Mouse (Mus musculus) neural tube, embryonic 11.5 days (tissue): Measurements from ENCODE around the gene Fzd7. TPM values are rescaled to one million over a fixed set of nuclear protein-coding genes. Genes with fewer than 3 reads are reported as not detected.

Experiments used
- ATAC-seq: fragments of 200-750 bp; cut with Nextera tagmentation; 2 replicates; pipeline ENCODE4 v1.8.0; 2017; ENCODE audit warnings: moderate number of reproducible peaks, mild to moderate bottlenecking, moderate TSS enrichment, moderate library complexity; ENCODE audit not compliant: insufficient read depth, low FRiP score, low TSS enrichment
- DNase-seq: peaks from one replicate; pipeline ENCODE4 v3.0.0-alpha.2; 2015; ENCODE audit warnings: low spot score
- H3K27ac ChIP-seq: fragments of 300-500 bp; sonication (generic); 2 replicates; pipeline ENCODE4 v1.5.1; 2014; ENCODE audit warnings: low read depth, mild to moderate bottlenecking, low read length
- H3K27me3 ChIP-seq: fragments of 300-500 bp; sonication (generic); 2 replicates; pipeline ENCODE4 v1.6.1; 2014; ENCODE audit warnings: mild to moderate bottlenecking, low read length, mixed read lengths; ENCODE audit not compliant: control insufficient read depth, insufficient read depth
- H3K36me3 ChIP-seq: fragments of 300-500 bp; sonication (generic); 2 replicates; pipeline ENCODE4 v1.6.1; 2014; ENCODE audit warnings: mild to moderate bottlenecking, low read length, moderate library complexity, mixed read lengths; ENCODE audit not compliant: control insufficient read depth, insufficient read depth
- H3K4me1 ChIP-seq: fragments of 300-500 bp; sonication (generic); 2 replicates; pipeline ENCODE4 v1.6.1; 2014; ENCODE audit warnings: low read length, mixed read lengths; ENCODE audit not compliant: control insufficient read depth, insufficient read depth
- H3K4me2 ChIP-seq: fragments of 300-500 bp; sonication (generic); 2 replicates; pipeline ENCODE4 v1.6.1; 2014; ENCODE audit warnings: low read depth, mild to moderate bottlenecking, moderate library complexity
- H3K4me3 ChIP-seq: fragments of 300-500 bp; sonication (generic); 2 replicates; pipeline ENCODE4 v1.5.1; 2014; ENCODE audit warnings: low read depth, low read length
- H3K9ac ChIP-seq: fragments of 300-500 bp; sonication (generic); 2 replicates; pipeline ENCODE4 v1.6.1; 2014; ENCODE audit warnings: mild to moderate bottlenecking, low read length
- H3K9me3 ChIP-seq: fragments of 300-500 bp; sonication (generic); 2 replicates; pipeline ENCODE4 v1.6.1; 2016; ENCODE audit warnings: low read length; ENCODE audit not compliant: control insufficient read depth
- WGBS: fragments of 180-500 bp; shearing (Covaris S2); extraction: QIAGEN DNeasy Blood & Tissue Kit; methylation state at CpG from one replicate; pipeline ENCODE4 v1.1.7; 2014; 5-methylcytosine and 5-hydroxymethylcytosine counted together
- polyA plus RNA-seq: library from polyadenylated mRNA; unstranded; fragments of >200 nt; fragmentation: Nextera tagmentation; extraction: Ambion mirVana; gene quantifications from 2 replicates; pipeline ENCODE4 v1.2.1, GENCODE M21; 2014

Gene Fzd7
- polyA plus RNA-seq, 1 experiment from 2014 or later, result 16.9 TPM

- Histone ChIP-seq H3K27ac (no peak overlapping the region), H3K4me3 (no peak overlapping the region), H3K36me3 (no peaks in the 10 kb centered on the region), H3K9me3 (no peaks in the 10 kb centered on the region), H3K9ac (no peak overlapping the region), H3K4me1 (peaks cover 30% of the 10 kb centered on the region), H3K27me3 (no peaks in the 10 kb centered on the region), H3K4me2 (no peak overlapping the region)
- no peak for ATAC-seq
- WGBS, result 56% methylated on average over 5 of the region's 5 CpGs
- DNase-seq, result no peak
Observed at GRCm38 (mm10) chr1:59523378-59523958, 41.2 kb downstream of the Fzd7 start.

- ATAC-seq (0 out of 2 replicates have a peak, but pooled peaks have one; percentile 35), DNase-seq (peak; percentile 35)
- Histone ChIP-seq H3K27me3 (no peaks in the 10 kb centered on the region), H3K4me3 (no peak overlapping the region), H3K36me3 (no peaks in the 10 kb centered on the region), H3K9ac (no peak overlapping the region), H3K4me2 (no peak overlapping the region), H3K9me3 (no peaks in the 10 kb centered on the region), H3K4me1 (peaks cover 27% of the 10 kb centered on the region), H3K27ac (0 out of 2 replicates have a peak overlapping the region, but pooled peaks have one; percentile 20)
- 29% methylated on average over 2 of the region's 2 CpGs for WGBS
Observed at GRCm38 (mm10) chr1:59524071-59524470, 41.8 kb downstream of the Fzd7 start.

GRCm38 (mm10) chr1:59524759-59525158 is 42.5 kb downstream of the Fzd7 start:
- Histone ChIP-seq H3K4me2 (no peak overlapping the region), H3K4me3 (no peak overlapping the region), H3K27ac (no peak overlapping the region), H3K9me3 (no peaks in the 10 kb centered on the region), H3K9ac (no peak overlapping the region), H3K36me3 (no peaks in the 10 kb centered on the region), H3K27me3 (no peaks in the 10 kb centered on the region), H3K4me1 (peaks cover 20% of the 10 kb centered on the region)
- no peak for DNase-seq
- no peak for ATAC-seq
- 62% methylated on average over 3 of the region's 3 CpGs for WGBS

GRCm38 (mm10) chr1:59527219-59527618 is 45.0 kb downstream of the Fzd7 start:
- Histone ChIP-seq H3K4me3 (no peak overlapping the region), H3K4me1 (peaks cover 5% of the 10 kb centered on the region; the same call in 1 of the 2 replicates), H3K36me3 (no peaks in the 10 kb centered on the region), H3K27me3 (no peaks in the 10 kb centered on the region), H3K27ac (no peak overlapping the region), H3K9me3 (no peaks in the 10 kb centered on the region), H3K4me2 (no peak overlapping the region), H3K9ac (no peak overlapping the region)
- no peak for ATAC-seq
- 89% methylated on average over 6 of the region's 6 CpGs for WGBS
- no peak for DNase-seq

GRCm38 (mm10) chr1:59534976-59535810 is 53.0 kb downstream of the Fzd7 start:
- DNase-seq (no peak), ATAC-seq (no peak)
- Histone ChIP-seq H3K9ac (no peak overlapping the region), H3K4me1 (no peaks in the 10 kb centered on the region), H3K4me2 (no peak overlapping the region), H3K27ac (no peak overlapping the region), H3K27me3 (no peaks in the 10 kb centered on the region), H3K9me3 (no peaks in the 10 kb centered on the region), H3K4me3 (no peak overlapping the region), H3K36me3 (no peaks in the 10 kb centered on the region)
- WGBS, result 37% methylated on average over 5 of the region's 5 CpGs

Other genes with a start within 250 kb of the Fzd7 start
- 18.6 and 19.0 TPM in 2 replicates for gene Als2, start 245.2 kb upstream of the Fzd7 start, polyA plus RNA-seq
- gene Cdk15, start 225.5 kb upstream of the Fzd7 start, polyA plus RNA-seq, result 0.31 and 0.89 TPM in 2 replicates
- 4.0 and 4.4 TPM in 2 replicates for gene Gm973, start 33.8 kb downstream of the Fzd7 start, polyA plus RNA-seq
- gene Sumo1, start 188.4 kb downstream of the Fzd7 start, polyA plus RNA-seq, result 503 and 520 TPM in 2 replicates
- gene Nop58, start 202.5 kb downstream of the Fzd7 start, polyA plus RNA-seq, result 237 and 261 TPM in 2 replicates